Mouse (Mus musculus) G1E (cell line): ENCODE data around the gene Gm10300. TPM values are rescaled to one million over a fixed set of nuclear protein-coding genes. Genes with fewer than 3 reads are reported as not detected.

Experiments used
- ATAC-seq: 2 replicates; pipeline ENCODE4 v1.8.0; 2016; ENCODE audit warnings: mild to moderate bottlenecking; ENCODE audit not compliant: insufficient number of reproducible peaks, poor library complexity, low FRiP score, severe bottlenecking; ENCODE audit errors: extremely low read depth
- DNase-seq: peaks from one replicate; pipeline ENCODE4 v3.0.0; 2012; ENCODE audit warnings: low spot score
- H3K27me3 ChIP-seq: 2 replicates; pipeline ENCODE4 v1.6.1; 2012; ENCODE audit warnings: mild to moderate bottlenecking, low read length, inconsistent platforms; ENCODE audit not compliant: insufficient read depth
- H3K36me3 ChIP-seq: replicated peaks from 2 replicates; pipeline ENCODE3; 2012; ENCODE audit warnings: mild to moderate bottlenecking, inconsistent platforms
- H3K4me1 ChIP-seq: 2 replicates; pipeline ENCODE4 v1.6.1; 2012; ENCODE audit warnings: low read depth, low read length, inconsistent platforms, mixed read lengths; ENCODE audit not compliant: insufficient read depth
- H3K4me3 ChIP-seq: 2 replicates; pipeline ENCODE4 v1.5.1; 2012; ENCODE audit warnings: low read depth, mild to moderate bottlenecking, inconsistent platforms, low read length, moderate library complexity, mixed read lengths
- H3K9me3 ChIP-seq: replicated peaks from 2 replicates; pipeline ENCODE4 v1.6.1; 2012; ENCODE audit warnings: inconsistent platforms
- CTCF ChIP-seq: IDR thresholded peaks from 2 replicates; pipeline ENCODE4 v1.5.1; 2012; ENCODE audit warnings: low read depth, low read length, inconsistent platforms, mixed read lengths
- GATA1 ChIP-seq: IDR thresholded peaks from 2 replicates; pipeline ENCODE4 v1.6.1; 2012; ENCODE audit warnings: borderline replicate concordance, low read length, inconsistent platforms, mixed read lengths
- GATA2 ChIP-seq: IDR thresholded peaks from 2 replicates; pipeline ENCODE4 v1.6.1; 2012; ENCODE audit warnings: low read depth, low read length, inconsistent platforms, borderline replicate concordance
- POLR2AphosphoS5 ChIP-seq: IDR thresholded peaks from 2 replicates; pipeline ENCODE4 v1.6.1; 2012; ENCODE audit warnings: low read depth, low read length, inconsistent platforms; ENCODE audit not compliant: insufficient replicate concordance
- TAL1 ChIP-seq: conservative IDR thresholded peaks from 2 replicates; pipeline ENCODE4 v1.6.1; 2012; ENCODE audit warnings: low read depth, low read length, inconsistent platforms, mixed read lengths
- polyA plus RNA-seq: library from polyadenylated mRNA; stranded (reverse); fragments of >175 nt; gene quantifications from 2 replicates; pipeline ENCODE4 v1.2.3, GENCODE M21; 2012
- total RNA-seq, 2 experiments: library from RNA; stranded (forward) in 1 of 2; stranded (reverse) in 1 of 2; fragments of 200-1000 nt in 1 of 2; fragments of >200 nt in 1 of 2; fragmentation: Nextera tagmentation in 1 of 2; gene quantifications; 2 replicates each; pipeline ENCODE4 v1.2.3; 2014 to 2017

The Gm10300 gene
- total and polyA plus RNA-seq, 3 experiments = 0.16 to 1.2 (median 0.26) TPM

GRCm38 (mm10) chr4:132062934-132063884, 11.3 kb upstream of the Gm10300 start:
- DNase-seq (no peak), ATAC-seq (0 out of 2 replicates have a peak, but pooled peaks have one; percentile 15)
- H3K27me3 ChIP-seq = no peaks in the 10 kb centered on the region
- peaks cover 95% of the 10 kb centered on the region for H3K36me3 ChIP-seq
- H3K9me3 ChIP-seq = no peaks in the 10 kb centered on the region
- no peak for TF ChIP-seq CTCF
- no peak for TF ChIP-seq GATA2
- TF ChIP-seq TAL1 = no peak
- no peak for TF ChIP-seq POLR2AphosphoS5
- no peak for TF ChIP-seq GATA1
- H3K4me3 ChIP-seq = no peak overlapping the region
- H3K4me1 ChIP-seq = peaks cover 89% of the 10 kb centered on the region

GRCm38 (mm10) chr4:132064550-132064949, 9.9 kb upstream of the Gm10300 start:
- ATAC-seq = no peak
- H3K27me3 ChIP-seq = no peaks in the 10 kb centered on the region
- DNase-seq = no peak
- no peaks in the 10 kb centered on the region for H3K9me3 ChIP-seq
- TF ChIP-seq TAL1 (no peak), GATA2 (no peak), CTCF (no peak), POLR2AphosphoS5 (no peak), GATA1 (no peak)
- H3K4me3 ChIP-seq = no peak overlapping the region
- peaks cover 93% of the 10 kb centered on the region for H3K36me3 ChIP-seq
- peaks cover 88% of the 10 kb centered on the region for H3K4me1 ChIP-seq

- no peak for TF ChIP-seq TAL1
- Histone ChIP-seq H3K27me3 (no peaks in the 10 kb centered on the region), H3K36me3 (peaks cover 93% of the 10 kb centered on the region), H3K4me3 (no peak overlapping the region), H3K4me1 (peaks cover 88% of the 10 kb centered on the region), H3K9me3 (no peaks in the 10 kb centered on the region)
- DNase-seq (no peak), ATAC-seq (no peak)
These were observed 8.9 kb upstream of the Gm10300 start for GRCm38 (mm10) chr4:132065578-132065977.

- TF ChIP-seq GATA2 (no peak), CTCF (no peak), GATA1 (no peak), POLR2AphosphoS5 (no peak), TAL1 (no peak)
- Histone ChIP-seq H3K9me3 (no peaks in the 10 kb centered on the region), H3K27me3 (no peaks in the 10 kb centered on the region), H3K4me3 (no peak overlapping the region), H3K4me1 (peaks cover 89% of the 10 kb centered on the region), H3K36me3 (peaks cover 94% of the 10 kb centered on the region)
- DNase-seq (no peak), ATAC-seq (no peak)
These were observed 8.3 kb upstream of the Gm10300 start for GRCm38 (mm10) chr4:132066101-132066773.

- peaks cover 92% of the 10 kb centered on the region for H3K4me1 ChIP-seq
- ATAC-seq = no peak
- H3K36me3 ChIP-seq = peaks cover 95% of the 10 kb centered on the region
- H3K9me3 ChIP-seq = no peaks in the 10 kb centered on the region
- peak overlapping the region; percentile 17; the same call in 1 of the 2 replicates for H3K4me3 ChIP-seq
- no peak for TF ChIP-seq GATA1
- no peak for TF ChIP-seq GATA2
- TF ChIP-seq TAL1 = no peak
- no peak for TF ChIP-seq POLR2AphosphoS5
- TF ChIP-seq CTCF = no peak
- no peaks in the 10 kb centered on the region for H3K27me3 ChIP-seq
- no peak for DNase-seq
These were observed 7.2 kb upstream of the Gm10300 start for GRCm38 (mm10) chr4:132067112-132067937.

GRCm38 (mm10) chr4:132067938-132068235, 6.6 kb upstream of the Gm10300 start:
- H3K4me1 ChIP-seq = peaks cover 92% of the 10 kb centered on the region
- no peak for DNase-seq
- H3K36me3 ChIP-seq = peaks cover 95% of the 10 kb centered on the region
- no peak for TF ChIP-seq CTCF
- no peak for TF ChIP-seq GATA1
- TF ChIP-seq TAL1 = no peak
- no peak for TF ChIP-seq POLR2AphosphoS5
- TF ChIP-seq GATA2 = no peak
- H3K4me3 ChIP-seq = no peak overlapping the region
- no peaks in the 10 kb centered on the region for H3K27me3 ChIP-seq
- no peak for ATAC-seq
- no peaks in the 10 kb centered on the region for H3K9me3 ChIP-seq
